Mouse (Mus musculus) lung, embryonic 16.5 days (tissue): ENCODE measurements at regions not wholly inside any gene's neighbourhood (a gene's known extent, or its start where the extent isn't known, plus 50 kb on each side); places are given as distances from the start of the nearest gene placed in this dataset.
A peak's percentile ranks its signal among the peaks of the same experiment; 100 is the strongest.

Source experiments
- ATAC-seq: fragments of 200-750 bp; cut with Nextera tagmentation; 2 replicates; pipeline ENCODE4 v1.8.0; 2017; ENCODE audit warnings: low read depth, mild to moderate bottlenecking, moderate library complexity
- H3K27ac ChIP-seq: fragments of 300-500 bp; sonication (generic); 2 replicates; pipeline ENCODE4 v1.5.1; 2014; ENCODE audit warnings: mild to moderate bottlenecking, control low read depth, low read length
- H3K27me3 ChIP-seq: fragments of 300-500 bp; sonication (generic); 2 replicates; pipeline ENCODE4 v1.6.1; 2014; ENCODE audit warnings: low read depth, low read length, mixed read lengths; ENCODE audit not compliant: control insufficient read depth, insufficient read depth
- H3K36me3 ChIP-seq: fragments of 300-500 bp; sonication (generic); 2 replicates; pipeline ENCODE4 v1.6.1; 2014; ENCODE audit warnings: low read length; ENCODE audit not compliant: control insufficient read depth, insufficient read depth
- H3K4me1 ChIP-seq: fragments of 300-500 bp; sonication (generic); replicated peaks from 2 replicates; pipeline ENCODE4 v1.6.1; 2014; ENCODE audit warnings: low read length, mixed read lengths; ENCODE audit not compliant: control insufficient read depth, insufficient read depth
- H3K4me2 ChIP-seq: fragments of 300-500 bp; sonication (generic); 2 replicates; pipeline ENCODE4 v1.6.1; 2014; ENCODE audit warnings: low read depth, low read length, control low read depth
- H3K4me3 ChIP-seq: fragments of 300-500 bp; sonication (generic); 2 replicates; pipeline ENCODE4 v1.5.1; 2014; ENCODE audit warnings: mild to moderate bottlenecking, low read length, control low read depth
- H3K9ac ChIP-seq: fragments of 300-500 bp; sonication (generic); 2 replicates; pipeline ENCODE4 v1.6.1; 2014; ENCODE audit warnings: low read length, control low read depth
- H3K9me3 ChIP-seq: fragments of 300-500 bp; sonication (generic); 2 replicates; pipeline ENCODE4 v1.6.1; 2016; ENCODE audit warnings: low read length; ENCODE audit not compliant: control insufficient read depth
- WGBS: fragments of 180-500 bp; shearing (Covaris S2); extraction: QIAGEN DNeasy Blood & Tissue Kit; methylation state at CpG from one replicate; pipeline ENCODE4 v1.1.7; 2014; 5-methylcytosine and 5-hydroxymethylcytosine counted together

DNA sequence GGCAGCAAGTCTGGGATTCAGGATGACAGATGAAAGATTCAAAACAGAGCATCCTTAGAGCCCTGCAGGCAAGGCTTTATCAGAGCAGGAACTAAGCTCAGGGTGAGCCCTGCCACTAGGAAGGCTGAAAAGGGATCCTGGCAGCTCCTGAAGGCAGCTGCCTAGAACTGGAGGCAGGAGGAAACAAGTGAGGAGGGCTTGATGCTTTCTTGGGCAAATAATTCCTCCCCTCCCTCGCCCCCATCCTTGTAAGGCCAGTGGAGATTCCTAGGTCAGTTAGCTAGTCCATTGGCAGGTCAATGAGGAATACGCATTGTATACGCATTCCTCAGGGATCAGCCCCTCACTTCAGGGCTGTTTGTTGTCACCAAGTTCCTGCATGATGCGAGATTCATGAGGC, 54.1 kb upstream of the March10 start:
- no peak overlapping the region for H3K27ac ChIP-seq
- H3K27me3 ChIP-seq: no peaks in the 10 kb centered on the region

DNA sequence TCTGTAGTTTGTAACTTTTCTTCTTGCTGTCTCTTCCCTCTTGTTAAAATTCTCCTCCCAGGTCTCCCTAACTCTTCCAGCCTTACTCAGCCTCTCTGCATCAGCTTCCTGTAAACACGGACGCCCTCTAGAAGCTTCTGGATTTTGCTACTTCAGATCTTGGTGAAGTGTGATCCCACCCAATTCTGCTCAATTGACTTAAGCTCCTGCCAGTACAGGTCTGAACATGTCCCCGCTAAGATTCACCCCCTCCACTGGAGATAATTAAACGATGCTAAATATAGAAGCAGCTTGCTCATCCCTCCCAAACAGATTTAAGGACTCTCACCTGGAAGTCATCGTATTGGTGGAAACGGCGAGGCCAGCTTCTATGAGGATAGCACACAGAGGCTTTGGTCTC, 53.5 kb upstream of the March10 start:
- Histone ChIP-seq H3K4me1 (peaks cover 34% of the 10 kb centered on the region), H3K9me3 (no peaks in the 10 kb centered on the region), H3K4me2 (no peak overlapping the region), H3K27ac (no peak overlapping the region), H3K36me3 (no peaks in the 10 kb centered on the region), H3K9ac (no peak overlapping the region), H3K27me3 (no peaks in the 10 kb centered on the region), H3K4me3 (no peak overlapping the region)
- 53% methylated on average over 7 of the region's 7 CpGs for WGBS
- ATAC-seq: no peak

More for the DNA sequence above, 54.1 kb upstream of the March10 start:
- H3K4me3 ChIP-seq: no peak overlapping the region
- H3K4me2 ChIP-seq: no peak overlapping the region
- no peak for ATAC-seq
- no peak overlapping the region for H3K9ac ChIP-seq
- peaks cover 33% of the 10 kb centered on the region for H3K4me1 ChIP-seq
- H3K36me3 ChIP-seq: no peaks in the 10 kb centered on the region
- 67% methylated on average over 4 of the region's 4 CpGs for whole genome bisulfite sequencing
- no peaks in the 10 kb centered on the region for H3K9me3 ChIP-seq

GRCm38 (mm10) chr11:105508660-105509038, 52.1 kb upstream of the March10 start:
- WGBS: 70% methylated on average over 7 of the region's 7 CpGs
- no peak overlapping the region for H3K4me2 ChIP-seq
- no peaks in the 10 kb centered on the region for H3K9me3 ChIP-seq
- H3K4me3 ChIP-seq: no peak overlapping the region
- H3K4me1 ChIP-seq: peaks cover 40% of the 10 kb centered on the region
- no peaks in the 10 kb centered on the region for H3K27me3 ChIP-seq
- no peak overlapping the region for H3K9ac ChIP-seq
- H3K36me3 ChIP-seq: no peaks in the 10 kb centered on the region
- ATAC-seq: no peak
- H3K27ac ChIP-seq: no peak overlapping the region

GRCm38 (mm10) chr11:105507972-105508659, 51.6 kb upstream of the March10 start:
- peaks cover 37% of the 10 kb centered on the region for H3K4me1 ChIP-seq
- no peak overlapping the region; the same call in 1 of the 2 replicates for H3K4me2 ChIP-seq
- no peak overlapping the region for H3K9ac ChIP-seq
- no peaks in the 10 kb centered on the region for H3K27me3 ChIP-seq
- no peaks in the 10 kb centered on the region for H3K36me3 ChIP-seq
- H3K27ac ChIP-seq: peak overlapping the region; percentile 48; the same call in 1 of the 2 replicates
- ATAC-seq: peak; percentile 69
- H3K4me3 ChIP-seq: no peak overlapping the region
- WGBS: 6% methylated on average over 6 of the region's 6 CpGs
- no peaks in the 10 kb centered on the region for H3K9me3 ChIP-seq

GRCm38 (mm10) chr11:105507332-105507971, 50.9 kb upstream of the March10 start:
- peaks cover 33% of the 10 kb centered on the region for H3K4me1 ChIP-seq
- peak; percentile 39 for ATAC-seq
- H3K9me3 ChIP-seq: no peaks in the 10 kb centered on the region
- WGBS: 44% methylated on average over 8 of the region's 8 CpGs
- H3K27ac ChIP-seq: peak overlapping the region; percentile 48; the same call in 1 of the 2 replicates
- H3K27me3 ChIP-seq: no peaks in the 10 kb centered on the region
- H3K9ac ChIP-seq: no peak overlapping the region
- no peak overlapping the region; the same call in 1 of the 2 replicates for H3K4me2 ChIP-seq
- H3K36me3 ChIP-seq: no peaks in the 10 kb centered on the region
- H3K4me3 ChIP-seq: no peak overlapping the region
